Mouse (Mus musculus) neural tube, postnatal 0 days (tissue): ENCODE results near the gene Hoxb2. TPM values are rescaled to one million over a fixed set of nuclear protein-coding genes. Genes with fewer than 3 reads are reported as not detected.

ENCODE experiments used
- microRNA counts: library from miRNA; unstranded; fragments of <30 nt; microRNA quantifications from one replicate; lab custom pipeline; 2015
- microRNA-seq: library from miRNA; unstranded; fragments of <30 nt; microRNA quantifications from one replicate; pipeline ENCODE4, GENCODE M21; 2016
- polyA plus RNA-seq: library from polyadenylated mRNA; unstranded; fragments of >200 nt; fragmentation: Nextera tagmentation; extraction: Ambion mirVana; gene quantifications from 2 replicates; pipeline ENCODE4 v1.2.1, GENCODE M21; 2015

Hoxb2 gene
- 30.9 and 35.1 TPM in 2 replicates for polyA plus RNA-seq

DNA sequence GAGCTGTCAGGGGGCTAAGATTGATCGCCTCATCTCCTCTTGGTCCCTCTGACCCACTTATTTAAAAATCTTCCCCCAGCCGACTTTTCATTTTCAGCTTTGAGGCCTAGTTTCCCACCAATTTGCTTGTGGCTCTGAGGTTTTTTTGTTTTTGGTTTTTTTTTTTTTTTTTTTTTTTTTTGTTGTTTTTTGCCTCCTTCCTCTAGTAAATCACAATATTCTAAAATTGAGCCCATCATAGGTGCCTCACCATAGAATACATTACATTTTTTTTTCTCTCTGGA, at the start of gene Hoxb2:
Gene Hoxb2 (plus strand): TSS at position 185 of the 284 bp plus-strand sequence.

DNA sequence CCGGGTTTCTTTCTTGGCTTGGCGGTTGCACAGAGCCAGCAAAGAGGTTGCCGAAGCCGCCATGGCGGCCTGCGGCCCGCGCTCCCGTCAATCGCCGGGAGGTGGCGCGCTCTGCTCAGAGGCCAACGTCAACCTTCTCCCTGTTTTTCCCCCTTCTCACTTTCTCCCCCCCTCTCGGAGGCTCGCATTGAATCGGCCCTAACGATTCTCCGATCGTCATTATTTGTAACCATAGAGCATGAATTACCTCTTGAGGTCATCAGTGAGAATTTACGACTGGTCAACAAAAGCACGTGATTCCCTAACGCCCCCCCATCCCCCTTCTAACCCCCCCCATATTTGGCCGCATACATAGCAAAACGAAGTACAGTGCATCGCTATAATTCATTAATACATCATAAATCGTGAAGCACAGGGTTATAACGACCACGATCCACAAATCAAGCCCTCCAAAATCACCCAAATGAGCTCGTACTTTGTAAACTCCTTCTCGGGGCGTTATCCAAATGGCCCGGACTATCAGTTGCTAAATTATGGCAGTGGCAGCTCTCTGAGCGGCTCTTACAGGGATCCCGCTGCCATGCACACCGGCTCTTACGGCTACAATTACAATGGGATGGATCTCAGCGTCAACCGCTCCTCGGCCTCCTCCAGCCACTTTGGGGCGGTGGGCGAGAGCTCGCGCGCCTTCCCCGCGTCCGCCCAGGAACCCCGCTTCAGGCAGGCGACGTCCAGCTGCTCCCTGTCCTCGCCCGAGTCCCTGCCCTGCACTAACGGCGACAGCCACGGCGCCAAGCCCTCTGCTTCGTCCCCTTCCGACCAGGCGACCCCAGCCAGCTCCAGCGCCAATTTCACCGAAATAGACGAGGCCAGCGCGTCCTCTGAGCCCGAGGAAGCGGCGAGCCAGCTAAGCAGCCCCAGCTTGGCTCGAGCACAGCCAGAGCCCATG, 46.9 kb upstream of the Hoxb2 start, which contains the start of gene Hoxb5:
Gene Hoxb5 (plus strand): TSS at position 186 of the 949 bp plus-strand sequence.

DNA sequence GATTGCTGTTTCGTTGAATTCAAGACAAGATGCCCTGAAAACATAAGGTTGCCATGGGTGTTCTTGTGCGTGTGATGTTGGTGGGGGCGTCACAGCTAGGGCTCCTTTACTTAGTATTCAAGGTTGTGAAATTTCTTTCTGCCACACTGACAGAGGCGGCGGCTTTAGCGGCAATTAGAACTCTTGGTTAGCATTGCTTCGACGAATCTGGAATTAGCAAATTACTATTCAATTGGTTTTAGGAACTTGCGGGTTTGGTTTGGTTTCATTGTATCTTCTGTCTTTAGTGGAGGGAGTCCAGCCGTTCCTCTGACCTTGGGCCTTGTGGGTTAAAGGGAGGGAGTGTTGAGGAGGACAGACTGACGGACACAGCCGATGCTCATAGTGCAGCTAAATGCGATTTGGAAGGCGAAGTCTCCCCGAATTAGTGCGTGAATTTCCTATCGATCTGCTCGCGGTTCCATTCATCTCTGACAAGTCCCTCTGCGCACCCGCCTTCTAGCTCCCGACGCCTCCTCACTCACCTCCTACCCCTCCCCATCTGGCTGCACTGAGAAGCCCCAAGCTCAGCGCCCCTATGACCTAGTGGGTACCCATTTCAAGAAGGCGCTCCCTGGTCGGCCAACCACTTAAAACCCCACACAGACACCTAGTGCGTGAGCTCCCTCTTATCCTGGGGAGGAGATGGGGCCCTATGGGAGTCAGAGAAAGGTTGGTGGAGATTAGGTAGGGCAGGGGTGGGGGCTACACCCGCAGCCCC, 32.5 kb upstream of the Hoxb2 start, which contains the start of gene Hoxb4:
Gene Hoxb4 (plus strand): TSS at position 660 of the 760 bp plus-strand sequence.

DNA sequence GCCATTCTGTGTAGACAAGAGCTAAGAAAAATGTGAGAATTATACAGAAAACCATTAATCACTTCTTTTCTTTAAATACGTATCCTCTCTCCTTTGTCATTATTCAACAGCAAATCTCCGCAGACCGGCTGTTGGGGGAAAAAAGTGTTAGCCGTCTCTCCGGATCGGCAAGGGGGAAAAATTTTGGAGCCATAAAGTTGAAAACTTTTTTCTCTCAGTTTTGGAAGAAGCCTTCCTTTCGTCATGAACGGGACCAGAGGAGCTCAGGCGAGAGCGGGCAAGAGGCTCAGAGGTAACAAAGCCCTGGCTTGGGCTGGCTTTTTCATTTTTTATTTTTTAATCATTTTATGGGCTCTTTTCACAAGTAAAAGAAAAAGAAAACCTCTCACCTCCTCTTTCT, 27.2 kb upstream of the Hoxb2 start, which contains the start of gene Hoxb3:
Gene Hoxb3 (plus strand): TSS at position 173 of the 400 bp plus-strand sequence.

DNA sequence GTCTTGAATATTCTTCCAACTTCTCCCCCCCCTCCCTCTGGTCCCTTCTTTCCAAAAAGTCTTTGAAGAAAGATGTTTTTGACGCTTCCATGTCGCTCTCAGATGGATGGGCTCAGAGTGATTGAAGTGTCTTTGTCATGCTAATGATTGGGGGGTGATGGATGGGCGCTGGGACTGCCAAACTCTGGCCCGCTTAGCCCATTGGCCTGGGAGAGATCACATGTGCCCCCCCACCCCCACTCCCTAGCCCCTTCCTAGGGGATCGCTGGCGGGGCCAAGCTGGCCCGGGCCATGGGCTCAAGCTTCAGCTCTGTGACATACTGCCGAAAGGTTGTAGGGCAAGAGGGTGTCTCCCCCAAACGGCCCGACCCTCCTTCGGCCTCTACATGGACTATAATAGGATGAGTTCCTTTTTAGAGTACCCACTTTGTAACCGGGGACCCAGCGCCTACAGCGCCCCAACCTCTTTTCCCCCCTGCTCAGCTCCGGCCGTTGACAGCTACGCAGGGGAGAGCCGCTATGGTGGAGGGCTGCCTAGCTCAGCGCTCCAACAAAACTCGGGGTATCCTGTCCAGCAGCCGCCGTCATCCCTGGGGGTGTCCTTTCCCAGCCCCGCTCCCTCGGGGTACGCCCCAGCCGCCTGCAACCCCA, 15.2 kb downstream of the Hoxb2 start, which contains the start of gene Hoxb1:
Gene Hoxb1 (plus strand): TSS at position 312 of the 651 bp plus-strand sequence.

MicroRNAs within 50 kb of the gene (microRNA counts, 519-probe panel; counts per million panel counts)
- microRNA mmu-miR-10a (lab: Ali Mortazavi, UCI) = 6,736 counts per million, percentile 92 among the panel's probes with 10 or more counts

Small RNAs within 50 kb of the gene (microRNA-seq; reads per million reads assigned to microRNA genes)
- 139,959 reads per million, percentile 100 among the genes with 10 or more reads in this experiment for gene Mir10a

Other genes with a start within 250 kb of the Hoxb2 start
- gene Calcoco2, start 238.6 kb upstream of the Hoxb2 start, polyA plus RNA-seq = 0.21 TPM in 1 of 2 replicates, not detected in the other
- 0.25 and 0.42 TPM in 2 replicates for gene Ttll6, start 216.7 kb upstream of the Hoxb2 start, polyA plus RNA-seq
- not detected in 2 replicates for gene Hoxb13, start 156.2 kb upstream of the Hoxb2 start, polyA plus RNA-seq
- 52.7 and 70.5 TPM in 2 replicates for gene Hoxb9, start 79.1 kb upstream of the Hoxb2 start, polyA plus RNA-seq
- gene Hoxb8, start 68.6 kb upstream of the Hoxb2 start, polyA plus RNA-seq = 55.8 and 64.7 TPM in 2 replicates
- 92.0 and 93.9 TPM in 2 replicates for gene Hoxb7, start 63.9 kb upstream of the Hoxb2 start, polyA plus RNA-seq
- gene Hoxb6, start 58.0 kb upstream of the Hoxb2 start, polyA plus RNA-seq = 103 and 114 TPM in 2 replicates
- 30.8 and 34.0 TPM in 2 replicates for gene Hoxb5, start 47.2 kb upstream of the Hoxb2 start, polyA plus RNA-seq
- 3.1 and 3.5 TPM in 2 replicates for gene Hoxb4, start 32.3 kb upstream of the Hoxb2 start, polyA plus RNA-seq
- gene Hoxb3, start 27.2 kb upstream of the Hoxb2 start, polyA plus RNA-seq = 6.7 and 8.2 TPM in 2 replicates
- gene Hoxb1, start 15.2 kb downstream of the Hoxb2 start, polyA plus RNA-seq = 0.42 and 0.65 TPM in 2 replicates
- gene Skap1, start 114.1 kb downstream of the Hoxb2 start, polyA plus RNA-seq = 10.7 and 13.6 TPM in 2 replicates